Mouse (Mus musculus) c-Kit-positive CD71-positive TER-119-positive erythroid progenitor cells, embryonic 14.5 days (primary cell): ENCODE data around the gene Actr3.
"Not testable (repeated sequence)": the region's sequence is repeated elsewhere in the genome, so short reads cannot be mapped to it uniquely, and the experiment has no call there.

ENCODE experiments used
- DNase-seq: peaks from one replicate; pipeline ENCODE4 v3.0.0-alpha.2; 2013; ENCODE audit warnings: low spot score

The Actr3 gene

GRCm38 (mm10) chr1:125438826-125439225 lies 3.3 kb upstream of the Actr3 start:
- no peak for DNase-seq

- no peak for DNase-seq
Measured at GRCm38 (mm10) chr1:125437927-125438326, 2.4 kb upstream of the Actr3 start.

DNA sequence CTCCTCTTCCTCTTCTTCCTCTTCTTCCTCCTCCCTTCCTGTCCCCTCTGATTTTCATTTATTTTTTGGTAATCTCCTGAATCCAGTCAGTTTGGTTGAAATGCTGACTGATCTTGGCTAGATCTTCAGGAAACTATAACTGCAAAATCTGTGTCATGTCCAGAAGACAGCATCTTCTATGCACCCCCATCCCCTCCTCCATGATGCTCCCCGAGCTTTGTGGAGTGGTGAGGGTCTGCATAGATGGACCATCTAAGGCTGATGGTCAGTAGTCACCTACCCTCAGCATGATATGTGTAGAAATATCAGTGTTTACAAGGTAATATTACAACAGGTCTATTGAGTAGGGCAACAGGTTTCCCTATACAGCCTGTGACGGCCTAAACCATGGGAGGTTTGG lies 1.6 kb upstream of the Actr3 start:
- no peak for DNase-seq

DNA sequence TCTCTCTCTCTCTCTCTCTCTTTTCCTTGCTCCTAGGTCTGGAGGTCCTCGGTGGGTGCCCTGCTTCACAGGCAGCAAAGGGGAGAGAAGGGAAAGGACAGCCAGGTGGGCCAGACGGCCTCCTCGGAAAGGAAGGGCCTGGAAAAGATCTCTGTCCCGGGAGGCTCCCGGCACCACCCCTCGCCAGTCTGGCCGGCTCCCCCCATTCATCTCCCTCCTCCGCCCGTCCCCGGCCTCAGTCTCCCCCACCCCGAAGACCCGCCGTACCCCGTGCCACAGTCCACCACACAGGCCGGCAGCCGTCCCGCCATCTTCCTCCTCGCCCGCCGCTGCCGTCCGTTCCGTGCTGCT lies 534 bp downstream of the Actr3 start:
- peak; percentile 15 for DNase-seq

- peak; percentile 45 for DNase-seq
Measured at GRCm38 (mm10) chr1:125434485-125435001, 984 bp downstream of the Actr3 start.

GRCm38 (mm10) chr1:125431286-125431685 lies 4.2 kb downstream of the Actr3 start:
- DNase-seq: no peak

DNA sequence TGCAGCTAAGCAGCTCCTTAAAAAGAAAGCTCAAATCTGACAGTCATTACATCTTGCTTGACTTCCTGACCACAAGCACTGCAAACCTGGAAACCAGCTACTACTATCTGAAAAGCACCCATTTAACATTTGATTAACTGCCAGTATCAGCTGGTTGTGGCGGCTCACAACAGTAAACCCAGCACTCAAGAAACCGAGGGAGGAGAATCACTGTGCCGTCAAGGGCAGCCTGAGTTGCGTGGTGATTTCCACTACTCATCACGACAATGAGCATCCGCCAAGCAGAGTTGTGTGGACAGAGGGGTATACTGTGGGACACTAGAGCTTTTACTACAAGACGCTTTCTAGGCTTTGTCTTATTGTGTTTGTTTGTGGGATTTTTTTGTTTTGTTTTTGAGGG lies 4.8 kb downstream of the Actr3 start:
- DNase-seq: no peak

DNA sequence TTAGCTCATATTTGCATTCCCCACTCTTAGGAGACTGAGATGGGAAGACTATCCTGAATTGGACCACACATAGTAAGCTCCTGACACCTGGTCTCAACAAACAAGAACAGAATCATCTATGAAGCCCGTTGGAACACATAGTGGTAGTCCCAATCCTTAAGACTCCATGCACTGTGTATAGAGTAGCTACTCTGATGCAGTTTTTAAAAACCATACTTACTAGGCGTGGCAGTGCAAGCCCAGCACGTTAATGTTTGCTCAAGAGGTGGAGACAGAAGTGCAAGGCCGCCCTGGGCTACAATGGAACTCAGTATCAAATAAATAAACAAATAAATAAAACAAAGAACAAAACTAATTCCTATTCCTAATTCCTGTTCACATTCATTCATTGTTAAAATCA lies 5.5 kb downstream of the Actr3 start:
- DNase-seq: no peak

DNA sequence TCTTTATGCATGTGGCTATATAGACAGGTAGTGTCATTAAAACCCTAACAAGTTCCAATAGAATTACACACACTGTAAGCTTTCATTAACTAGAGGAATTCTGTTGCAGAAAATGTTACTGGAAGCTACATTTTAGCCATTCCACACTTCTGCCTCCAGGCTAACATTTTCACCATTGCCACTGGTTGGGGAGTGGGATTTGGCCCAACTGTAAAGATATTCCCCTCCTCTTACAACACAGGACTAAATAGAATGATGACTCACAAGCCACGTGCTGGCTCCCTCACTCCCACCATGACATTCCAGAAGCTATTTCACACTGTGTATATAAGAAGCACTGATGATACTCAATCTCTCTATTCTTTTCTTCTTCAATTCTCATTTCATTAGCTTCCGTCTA lies 7.2 kb downstream of the Actr3 start:
- no peak for DNase-seq

DNA sequence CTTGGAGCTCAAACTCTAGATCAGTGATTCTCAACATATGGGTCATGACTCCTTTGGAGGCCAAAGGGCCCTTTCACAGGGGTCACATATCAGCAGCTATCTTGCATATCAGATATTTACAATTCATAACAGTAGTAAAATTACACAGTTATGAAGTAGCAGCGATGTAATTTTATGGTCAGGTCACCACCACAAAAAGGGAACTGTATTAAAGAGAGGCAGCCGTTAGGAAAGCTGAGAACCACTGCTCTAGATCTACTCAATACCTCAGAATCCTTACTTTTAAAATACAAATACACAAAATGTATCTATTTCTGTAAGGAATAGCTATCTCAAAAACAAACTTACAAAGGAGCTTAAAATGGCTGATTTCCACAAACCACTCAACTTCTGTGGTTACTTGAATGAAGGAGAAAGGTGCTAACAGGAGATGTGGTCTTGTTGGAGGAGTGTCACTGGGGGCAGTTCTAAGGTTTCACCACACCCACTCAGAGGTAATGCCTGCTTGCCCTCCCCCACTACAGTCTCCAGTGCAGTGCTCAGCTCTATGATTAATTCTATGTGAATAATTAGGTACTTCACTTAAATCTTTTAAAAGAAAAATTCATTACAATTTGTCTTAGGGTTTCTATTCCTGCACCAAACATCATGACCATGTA lies 9.0 kb downstream of the Actr3 start:
- no peak for DNase-seq

DNA sequence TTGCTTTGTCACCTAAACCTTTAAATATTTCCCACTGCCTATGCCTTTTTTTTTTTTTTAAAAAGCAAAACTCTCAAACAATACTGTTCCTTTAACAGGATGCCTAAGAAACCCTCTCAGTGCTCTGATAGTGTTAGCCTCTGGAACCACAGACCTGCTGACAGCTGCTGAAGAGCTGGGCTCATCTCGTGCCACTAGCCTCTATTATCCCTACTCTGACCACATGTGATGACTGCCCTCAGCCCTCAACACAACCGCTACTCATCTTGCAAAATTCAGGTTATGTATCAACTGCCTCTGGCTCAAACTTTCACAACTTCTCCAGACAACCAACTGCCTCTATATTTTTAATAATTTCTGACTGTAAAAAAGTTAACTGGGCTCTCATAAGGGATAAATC lies 15.6 kb downstream of the Actr3 start:
- DNase-seq: no peak

- DNase-seq: no peak
Measured at GRCm38 (mm10) chr1:125418732-125419131, 16.8 kb downstream of the Actr3 start.

- no peak for DNase-seq
Measured at GRCm38 (mm10) chr1:125407220-125407619, 28.3 kb downstream of the Actr3 start.

DNA sequence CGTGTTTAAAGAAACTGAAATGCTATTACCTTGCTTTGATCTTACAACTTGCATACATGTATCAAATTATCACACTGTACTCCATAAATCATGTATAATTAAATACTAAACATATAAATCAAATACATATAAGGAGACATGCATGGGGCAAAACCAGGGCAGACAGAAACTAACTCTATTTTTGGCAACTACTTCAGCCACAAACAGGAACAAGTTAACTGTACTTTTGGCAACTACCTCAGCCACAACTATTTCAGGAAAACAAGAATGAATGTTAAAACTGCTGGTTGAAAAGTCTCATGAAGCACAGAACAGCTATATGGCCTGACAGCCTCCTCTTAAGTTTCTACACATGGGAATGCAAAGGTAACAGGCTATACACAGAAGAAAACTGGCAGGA lies 40.1 kb downstream of the Actr3 start:
- DNase-seq: no peak

DNA sequence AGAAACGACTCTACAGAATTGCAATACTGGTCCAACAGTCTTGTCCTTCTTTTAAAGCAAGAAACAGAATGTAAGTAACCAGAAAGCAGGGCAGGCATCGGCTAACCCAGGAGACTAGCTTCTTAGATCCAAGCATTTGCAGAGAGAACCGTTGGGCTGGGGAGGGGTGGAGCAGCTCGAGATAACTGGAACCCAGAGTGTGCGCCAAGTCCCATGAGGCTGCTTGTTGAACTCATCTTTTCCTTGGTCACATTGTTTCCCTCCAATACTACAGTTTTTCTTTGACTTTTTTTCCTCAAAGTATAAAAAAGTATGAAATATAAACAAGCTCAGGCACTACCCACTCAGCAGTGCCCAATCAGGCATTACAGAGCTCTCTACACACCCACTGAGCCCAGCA lies 42.2 kb downstream of the Actr3 start:
- DNase-seq: not testable (repeated sequence)

DNA sequence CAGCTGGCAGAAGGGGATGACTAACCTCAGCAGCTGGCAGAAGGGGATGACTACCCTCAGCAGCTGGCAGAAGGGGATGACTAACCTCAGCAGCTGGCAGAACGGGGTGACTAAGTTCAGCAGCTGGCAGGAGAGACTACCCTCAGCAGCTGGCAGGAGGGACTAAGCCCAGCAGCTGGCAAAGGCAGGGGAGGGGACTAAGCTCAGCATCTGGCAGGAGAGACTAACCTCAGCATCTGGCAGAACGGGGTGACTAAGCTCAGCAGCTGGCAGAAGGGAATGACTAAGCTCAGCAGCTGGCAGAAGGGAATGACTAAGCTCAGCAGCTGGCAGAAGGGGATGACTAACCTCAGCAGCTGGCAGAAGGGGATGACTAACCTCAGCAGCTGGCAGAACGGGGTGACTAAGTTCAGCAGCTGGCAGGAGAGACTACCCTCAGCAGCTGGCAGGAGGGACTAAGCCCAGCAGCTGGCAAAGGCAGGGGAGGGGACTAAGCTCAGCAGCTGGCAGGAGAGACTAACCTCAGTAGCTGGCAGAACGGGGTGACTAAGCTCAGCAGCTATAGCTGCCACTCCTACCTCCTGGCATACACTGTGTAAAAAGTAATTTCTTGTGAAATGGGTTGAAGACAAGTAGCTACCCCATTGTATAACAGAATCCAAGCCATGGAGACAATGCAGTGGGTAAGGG lies 45.3 kb downstream of the Actr3 start:
- DNase-seq: not testable (repeated sequence)

GRCm38 (mm10) chr1:125389634-125390033 lies 45.9 kb downstream of the Actr3 start:
- DNase-seq: not testable (repeated sequence)

- DNase-seq: no peak
Measured at GRCm38 (mm10) chr1:125388370-125388769, 47.2 kb downstream of the Actr3 start.

DNA sequence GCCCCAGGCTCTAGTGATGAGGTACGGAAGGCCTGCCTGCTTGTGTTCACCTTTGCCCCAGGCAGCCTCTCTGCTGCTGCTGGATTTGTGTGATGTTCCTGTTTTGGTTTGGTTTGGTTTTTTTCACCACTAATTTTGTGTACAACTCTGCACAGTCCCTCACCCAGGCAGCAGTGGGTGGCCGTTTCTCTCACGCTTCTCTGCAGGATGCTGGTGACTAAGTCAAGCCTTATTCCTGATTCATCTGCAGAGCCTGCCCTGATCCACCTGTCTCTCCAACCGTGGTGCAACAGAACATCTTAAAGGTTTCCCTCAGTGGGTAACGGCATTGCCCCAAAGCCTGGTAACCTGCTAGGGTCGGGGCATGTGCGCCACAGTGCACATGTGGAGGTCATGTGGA lies 49.3 kb downstream of the Actr3 start:
- no peak for DNase-seq

- peak; percentile 44 for DNase-seq
Measured at GRCm38 (mm10) chr1:125382622-125383021, 52.9 kb downstream of the Actr3 start.

GRCm38 (mm10) chr1:125378889-125379288 lies 56.6 kb downstream of the Actr3 start:
- DNase-seq: no peak

GRCm38 (mm10) chr1:125372855-125373254 lies 62.7 kb downstream of the Actr3 start:
- no peak for DNase-seq

DNA sequence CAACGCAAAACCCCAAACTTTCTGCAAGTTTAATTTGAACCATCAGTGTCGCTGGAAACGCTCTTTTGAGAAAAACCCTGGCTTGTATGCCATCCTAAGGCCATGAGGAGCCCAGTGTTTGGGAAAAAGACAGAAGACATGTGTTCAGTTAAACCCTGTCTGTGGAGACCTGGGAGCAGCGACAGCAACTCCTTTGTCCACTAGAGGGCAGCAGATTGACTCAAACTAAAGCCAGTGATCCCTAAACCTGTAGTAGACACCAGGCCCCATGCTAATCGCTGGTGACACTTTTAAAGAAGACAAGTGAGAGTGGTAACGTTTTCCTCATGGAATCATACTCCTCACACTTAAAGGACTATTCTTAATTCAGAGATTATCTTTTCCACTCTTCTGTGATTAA lies 64.7 kb downstream of the Actr3 start:
- DNase-seq: peak; percentile 48

GRCm38 (mm10) chr1:125365576-125365975 lies 70.0 kb downstream of the Actr3 start:
- no peak for DNase-seq
